Mouse (Mus musculus) liver, embryonic 11.5 days (tissue): ENCODE results near the gene Gstt2. TPM values are rescaled to one million over a fixed set of nuclear protein-coding genes. Genes with fewer than 3 reads are reported as not detected.
"Not testable (repeated sequence)": the region's sequence is repeated elsewhere in the genome, so short reads cannot be mapped to it uniquely, and the experiment has no call there.

Experiments used
- ATAC-seq: fragments of 200-750 bp; cut with Nextera tagmentation; replicated peaks from 2 replicates; pipeline ENCODE4 v1.8.0; 2017; ENCODE audit warnings: moderate number of reproducible peaks, mild to moderate bottlenecking, moderate TSS enrichment, moderate library complexity; ENCODE audit not compliant: low FRiP score
- DNase-seq: peaks from one replicate; pipeline ENCODE4 v3.0.0-alpha.2; 2017; ENCODE audit warnings: low spot score
- H3K27ac ChIP-seq: fragments of 300-500 bp; sonication (generic); 2 replicates; pipeline ENCODE4 v1.5.1; 2014; ENCODE audit warnings: mild to moderate bottlenecking, low read depth, low read length, control low read depth
- H3K27me3 ChIP-seq: fragments of 300-500 bp; sonication (generic); replicated peaks from 2 replicates; pipeline ENCODE4 v1.6.1; 2014; ENCODE audit warnings: low read length, mixed read lengths; ENCODE audit not compliant: control insufficient read depth, insufficient read depth
- H3K36me3 ChIP-seq: fragments of 300-500 bp; sonication (generic); 2 replicates; pipeline ENCODE4 v1.6.1; 2014; ENCODE audit warnings: mild to moderate bottlenecking, low read length, moderate library complexity, mixed read lengths; ENCODE audit not compliant: control insufficient read depth, insufficient read depth
- H3K4me1 ChIP-seq: fragments of 300-500 bp; sonication (generic); replicated peaks from 2 replicates; pipeline ENCODE4 v1.6.1; 2014; ENCODE audit warnings: low read length, mixed read lengths; ENCODE audit not compliant: control insufficient read depth, insufficient read depth
- H3K4me2 ChIP-seq: fragments of 300-500 bp; sonication (generic); 2 replicates; pipeline ENCODE4 v1.6.1; 2014; ENCODE audit warnings: mild to moderate bottlenecking, control low read depth, moderate library complexity
- H3K4me3 ChIP-seq: fragments of 300-500 bp; sonication (generic); 2 replicates; pipeline ENCODE4 v1.5.1; 2014; ENCODE audit warnings: low read depth, low read length, control low read depth
- H3K9ac ChIP-seq: fragments of 300-500 bp; sonication (generic); 2 replicates; pipeline ENCODE4 v1.6.1; 2014; ENCODE audit warnings: low read depth, low read length, control low read depth
- H3K9me3 ChIP-seq: fragments of 300-500 bp; sonication (generic); 2 replicates; pipeline ENCODE4 v1.6.1; 2016; ENCODE audit warnings: low read length, inconsistent platforms, mixed read lengths; ENCODE audit not compliant: control insufficient read depth
- WGBS: fragments of 180-500 bp; shearing (Covaris S2); extraction: QIAGEN DNeasy Blood & Tissue Kit; methylation state at CpG from one replicate; pipeline ENCODE4 v1.1.7; 2014; 5-methylcytosine and 5-hydroxymethylcytosine counted together
- polyA plus RNA-seq: library from polyadenylated mRNA; unstranded; fragments of >200 nt; fragmentation: Nextera tagmentation; extraction: Ambion mirVana; gene quantifications from 2 replicates; pipeline ENCODE4 v1.2.1, GENCODE M21; 2014

Gene Gstt2
- polyA plus RNA-seq, 1 experiment from 2014 or later: 39.6 TPM

GRCm38 (mm10) chr10:75851681-75852080, 14.5 kb upstream of the Gstt2 start:
- Histone ChIP-seq H3K4me1 (no peaks in the 10 kb centered on the region), H3K4me3 (no peak overlapping the region), H3K4me2 (no peak overlapping the region), H3K27ac (no peak overlapping the region), H3K27me3 (0 out of 2 replicates have a peak, but pooled peaks cover 2% of the 10 kb centered on the region), H3K9ac (no peak overlapping the region), H3K9me3 (no peaks in the 10 kb centered on the region), H3K36me3 (no peaks in the 10 kb centered on the region)
- DNase-seq (no peak), ATAC-seq (no peak)
- 57% methylated on average over 3 of the region's 3 CpGs for WGBS

GRCm38 (mm10) chr10:75851076-75851475, 13.9 kb upstream of the Gstt2 start:
- 12% methylated on average over 6 of the region's 6 CpGs for WGBS
- Histone ChIP-seq H3K4me3 (no peak overlapping the region), H3K4me1 (peaks cover 3% of the 10 kb centered on the region; the same call in 1 of the 2 replicates), H3K36me3 (no peaks in the 10 kb centered on the region), H3K27ac (no peak overlapping the region), H3K9ac (no peak overlapping the region), H3K9me3 (no peaks in the 10 kb centered on the region), H3K27me3 (0 out of 2 replicates have a peak, but pooled peaks cover 2% of the 10 kb centered on the region), H3K4me2 (no peak overlapping the region)
- DNase-seq: no peak
- no peak for ATAC-seq

GRCm38 (mm10) chr10:75848382-75848781, 11.2 kb upstream of the Gstt2 start:
- Histone ChIP-seq H3K4me2 (no peak overlapping the region), H3K27me3 (0 out of 2 replicates have a peak, but pooled peaks cover 2% of the 10 kb centered on the region), H3K4me1 (peaks cover 13% of the 10 kb centered on the region), H3K4me3 (no peak overlapping the region), H3K9ac (no peak overlapping the region), H3K9me3 (no peaks in the 10 kb centered on the region), H3K36me3 (no peaks in the 10 kb centered on the region), H3K27ac (no peak overlapping the region)
- ATAC-seq: no peak
- DNase-seq: no peak
- 35% methylated on average over 3 of the region's 3 CpGs for WGBS

DNA sequence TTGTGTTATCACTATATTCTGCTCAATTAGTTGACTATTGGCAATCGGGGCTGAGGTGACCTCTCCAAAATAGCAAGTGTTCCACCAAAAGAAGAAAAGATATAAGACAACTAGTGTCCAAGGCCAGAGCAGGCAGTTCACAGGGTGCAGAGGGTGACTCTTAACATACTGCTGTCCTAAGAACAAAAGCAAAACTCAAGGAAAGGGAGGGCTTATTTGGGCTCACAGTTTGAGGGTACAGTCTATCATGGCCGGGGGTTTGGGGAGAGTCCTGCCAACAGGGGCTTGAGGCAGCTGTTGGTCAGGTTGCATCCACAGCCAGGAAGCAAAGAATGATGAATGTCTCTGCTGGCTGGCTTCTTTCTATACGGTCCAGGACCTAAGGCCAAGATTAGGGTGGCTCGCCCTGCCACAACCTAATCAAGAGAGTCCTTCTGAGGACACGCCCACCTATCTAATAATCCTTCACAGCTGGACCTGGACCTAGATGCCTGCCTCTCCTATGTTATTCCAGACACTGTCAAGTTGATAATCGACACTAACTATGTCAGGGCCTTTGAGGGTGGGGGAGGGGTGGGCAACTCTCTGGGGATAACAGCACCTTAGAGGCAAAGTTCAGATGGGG, 8.2 kb upstream of the Gstt2 start:
- ATAC-seq: peak; percentile 95
- WGBS: 50% methylated on average over 6 of the region's 6 CpGs
- H3K9ac ChIP-seq: no peak overlapping the region
- no peaks in the 10 kb centered on the region for H3K9me3 ChIP-seq
- no peak overlapping the region for H3K4me3 ChIP-seq
- no peak for DNase-seq
- H3K4me2 ChIP-seq: peak overlapping the region; percentile 30; the same call in 1 of the 2 replicates
- no peaks in the 10 kb centered on the region for H3K36me3 ChIP-seq
- no peaks in the 10 kb centered on the region for H3K27me3 ChIP-seq
- H3K27ac ChIP-seq: 0 out of 2 replicates have a peak overlapping the region, but pooled peaks have one; percentile 19
- H3K4me1 ChIP-seq: peaks cover 13% of the 10 kb centered on the region

DNA sequence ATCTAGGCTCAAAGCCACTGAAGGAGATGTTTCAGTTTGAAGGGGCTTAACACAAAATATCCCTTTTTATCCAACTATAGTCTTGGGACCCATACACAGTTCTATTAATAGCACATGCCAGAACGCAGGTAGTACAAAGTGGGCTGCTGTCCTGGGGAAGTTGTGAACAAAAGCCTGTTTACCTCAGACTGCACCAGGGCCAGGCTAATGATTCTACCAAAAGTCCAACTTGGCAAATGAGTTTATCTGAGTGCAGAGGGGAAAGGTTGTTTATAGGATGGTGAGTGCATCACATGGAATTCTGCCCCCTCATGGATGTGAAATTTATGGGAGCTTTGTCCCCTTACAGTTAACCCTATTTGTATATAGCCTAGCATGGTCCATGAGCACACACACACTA, 7.6 kb upstream of the Gstt2 start:
- H3K4me2 ChIP-seq: no peak overlapping the region

DNA sequence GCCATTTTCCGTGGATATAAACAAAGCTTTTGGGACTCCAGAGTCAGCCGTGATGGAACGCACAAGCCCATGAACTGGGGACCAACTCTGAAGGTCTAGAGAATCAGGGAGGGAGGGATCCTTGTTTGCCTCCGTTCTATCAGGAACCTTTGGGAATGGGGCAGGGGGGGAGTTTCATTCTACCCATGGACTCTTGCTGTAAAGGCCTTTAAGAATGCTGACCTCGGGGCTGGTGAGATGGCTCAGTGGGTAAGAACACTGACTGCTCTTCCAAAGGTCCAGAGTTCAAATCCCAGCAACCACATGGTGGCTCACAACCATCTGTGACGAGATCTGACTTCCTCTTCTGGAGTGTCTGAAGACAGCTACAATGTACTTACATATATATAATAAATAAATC, 6.7 kb upstream of the Gstt2 start:
- not testable (repeated sequence) for DNase-seq, H3K9me3 ChIP-seq, H3K4me2 ChIP-seq, H3K27me3 ChIP-seq, ATAC-seq, H3K9ac ChIP-seq, H3K27ac ChIP-seq, H3K36me3 ChIP-seq, H3K4me3 ChIP-seq
- 75% methylated on average over 6 of the region's 6 CpGs for WGBS
- H3K4me1 ChIP-seq: peaks cover 13% of the 10 kb centered on the region

More for the DNA sequence above, 7.6 kb upstream of the Gstt2 start:
- no peaks in the 10 kb centered on the region for H3K27me3 ChIP-seq
- no peaks in the 10 kb centered on the region for H3K9me3 ChIP-seq
- H3K9ac ChIP-seq: no peak overlapping the region
- DNase-seq: no peak
- ATAC-seq: no peak
- no peak overlapping the region for H3K27ac ChIP-seq
- peaks cover 13% of the 10 kb centered on the region for H3K4me1 ChIP-seq
- no peak overlapping the region for H3K4me3 ChIP-seq
- H3K36me3 ChIP-seq: no peaks in the 10 kb centered on the region
- 74% methylated on average over 1 of the region's 1 CpGs for WGBS

DNA sequence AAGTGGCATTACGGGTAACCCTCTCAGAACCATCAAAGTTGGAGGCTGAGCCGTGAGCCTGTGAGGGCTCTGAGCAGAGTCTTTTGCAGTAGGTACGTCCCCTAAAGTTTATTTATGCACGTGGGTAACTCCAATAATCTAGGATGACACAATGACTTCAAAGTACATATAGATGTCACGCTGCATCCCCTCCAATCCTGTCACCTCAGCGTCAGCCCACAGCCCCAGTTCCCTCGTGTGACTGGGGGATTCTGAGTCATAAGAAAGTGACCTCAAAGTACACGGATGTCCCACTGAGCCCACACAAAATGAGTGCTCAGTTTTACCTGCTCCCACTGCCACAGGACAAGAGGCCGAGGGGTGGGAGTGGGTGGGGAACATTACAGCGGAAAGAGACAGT, 1.9 kb upstream of the Gstt2 start:
- Histone ChIP-seq H3K4me1 (peaks cover 23% of the 10 kb centered on the region), H3K27me3 (no peaks in the 10 kb centered on the region), H3K9ac (no peak overlapping the region), H3K4me3 (no peak overlapping the region), H3K4me2 (no peak overlapping the region), H3K36me3 (no peaks in the 10 kb centered on the region), H3K27ac (no peak overlapping the region), H3K9me3 (no peaks in the 10 kb centered on the region)
- ATAC-seq (no peak), DNase-seq (no peak)
- 77% methylated on average over 10 of the region's 10 CpGs for WGBS

- H3K27me3 ChIP-seq: no peaks in the 10 kb centered on the region
- peak overlapping the region; percentile 49 for H3K9ac ChIP-seq
- H3K4me1 ChIP-seq: peaks cover 31% of the 10 kb centered on the region
- 16% methylated on average over 10 of the region's 10 CpGs for WGBS
- peak overlapping the region; percentile 94 for H3K4me2 ChIP-seq
- no peaks in the 10 kb centered on the region for H3K9me3 ChIP-seq
- H3K27ac ChIP-seq: peak overlapping the region; percentile 77
- peak overlapping the region; percentile 52 for H3K4me3 ChIP-seq
- no peaks in the 10 kb centered on the region for H3K36me3 ChIP-seq
- DNase-seq (no peak), ATAC-seq (no peak; the same call in 1 of the 2 replicates)
These were observed 1.3 kb downstream of the Gstt2 start for GRCm38 (mm10) chr10:75835761-75836531.
